Mouse (Mus musculus) CD4-positive, CD25-positive, alpha-beta regulatory T cell, adult 2 months (primary cell): ENCODE data around the gene Map2k3.
"Not testable (repeated sequence)": the region's sequence is repeated elsewhere in the genome, so short reads cannot be mapped to it uniquely, and the experiment has no call there.

Source experiments
- DNase-seq: peaks from one replicate; pipeline ENCODE4 v3.0.0-alpha.2; 2012; ENCODE audit warnings: low read depth, low spot score

The Map2k3 gene

GRCm38 (mm10) chr11:60931869-60932481 lies at the start of gene Map2k3:
TSS of gene Map2k3 (plus strand) at chr11:60932033.
- DNase-seq: peak; percentile 96

- DNase-seq: no peak
These were observed 49.4 kb upstream of the Map2k3 start for GRCm38 (mm10) chr11:60882386-60882785.

GRCm38 (mm10) chr11:60886986-60887385 lies 44.8 kb upstream of the Map2k3 start:
- DNase-seq: not testable (repeated sequence)

- DNase-seq: no peak
These were observed 42.0 kb upstream of the Map2k3 start for GRCm38 (mm10) chr11:60889861-60890260.

GRCm38 (mm10) chr11:60890286-60890685 lies 41.5 kb upstream of the Map2k3 start:
- no peak for DNase-seq

GRCm38 (mm10) chr11:60890744-60891143 lies 41.1 kb upstream of the Map2k3 start:
- no peak for DNase-seq

GRCm38 (mm10) chr11:60895915-60896314 lies 35.9 kb upstream of the Map2k3 start:
- no peak for DNase-seq

GRCm38 (mm10) chr11:60902001-60902400 lies 29.8 kb upstream of the Map2k3 start:
- no peak for DNase-seq

GRCm38 (mm10) chr11:60902486-60902885 lies 29.3 kb upstream of the Map2k3 start:
- DNase-seq: no peak

GRCm38 (mm10) chr11:60903661-60904061 lies 28.2 kb upstream of the Map2k3 start:
- no peak for DNase-seq

- DNase-seq: no peak
These were observed 26.3 kb upstream of the Map2k3 start for GRCm38 (mm10) chr11:60905407-60906120.

GRCm38 (mm10) chr11:60906449-60906848 lies 25.4 kb upstream of the Map2k3 start:
- DNase-seq: no peak

- DNase-seq: no peak
These were observed 23.8 kb upstream of the Map2k3 start for GRCm38 (mm10) chr11:60908073-60908472.

- no peak for DNase-seq
These were observed 22.2 kb upstream of the Map2k3 start for GRCm38 (mm10) chr11:60909626-60910025.

- peak; percentile 23 for DNase-seq
These were observed 19.3 kb upstream of the Map2k3 start for GRCm38 (mm10) chr11:60912525-60912973.

- DNase-seq: peak; percentile 90
These were observed 18.3 kb upstream of the Map2k3 start for GRCm38 (mm10) chr11:60913301-60914196.

GRCm38 (mm10) chr11:60914491-60914890 lies 17.3 kb upstream of the Map2k3 start, which contains the start of gene Natd1:
TSS of gene Natd1 (minus strand) at chr11:60914750.
- no peak for DNase-seq

- DNase-seq: no peak
These were observed 16.6 kb upstream of the Map2k3 start for GRCm38 (mm10) chr11:60915201-60915600.

GRCm38 (mm10) chr11:60920021-60920420 lies 11.8 kb upstream of the Map2k3 start:
- no peak for DNase-seq

- no peak for DNase-seq
These were observed 9.6 kb upstream of the Map2k3 start for GRCm38 (mm10) chr11:60922195-60922594.

GRCm38 (mm10) chr11:60922964-60923363 lies 8.9 kb upstream of the Map2k3 start:
- no peak for DNase-seq

GRCm38 (mm10) chr11:60924498-60924897 lies 7.3 kb upstream of the Map2k3 start:
- DNase-seq: no peak
